Mouse (Mus musculus): ENCODE results near the gene Adipor2. TPM values are rescaled to one million over a fixed set of nuclear protein-coding genes. Genes with fewer than 3 reads are reported as not detected.

The Adipor2 gene
- polyA plus RNA-seq, 1 experiment = 52.4 TPM

- H3K27me3 ChIP-seq (ENCODE audit: control insufficient read depth, insufficient read depth, low read length) = no peaks in the 10 kb centered on the region
- 51% methylated on average over 9 of the region's 9 CpGs for WGBS
- no peak overlapping the region for H3K27ac ChIP-seq (ENCODE audit: insufficient read depth, low read length)
- no peak overlapping the region for H3K4me3 ChIP-seq (replicated peaks; ENCODE audit: insufficient read depth, low read depth, low read length)
- DNase-seq = no peak
- no peak for TF ChIP-seq CTCF (IDR thresholded peaks at IDR 0.05; ENCODE audit: borderline replicate concordance, insufficient read depth, low read depth, low read length)
- no peak for TF ChIP-seq POLR2A (IDR thresholded peaks at IDR 0.05; ENCODE audit: borderline replicate concordance, insufficient read depth, low read length)
- no peaks in the 10 kb centered on the region for H3K4me1 ChIP-seq (ENCODE audit: control insufficient read depth, insufficient read depth, low read length)
Observed at GRCm38 (mm10) chr6:119408582-119408981, 8.9 kb downstream of the Adipor2 start.

- 62% methylated on average over 6 of the region's 6 CpGs for WGBS
- Histone ChIP-seq H3K4me3 (replicated peaks; ENCODE audit: insufficient read depth, low read depth, low read length) (no peak overlapping the region), H3K27ac (ENCODE audit: insufficient read depth, low read length) (no peak overlapping the region), H3K27me3 (ENCODE audit: control insufficient read depth, insufficient read depth, low read length) (no peaks in the 10 kb centered on the region), H3K4me1 (ENCODE audit: control insufficient read depth, insufficient read depth, low read length) (no peaks in the 10 kb centered on the region)
- no peak for DNase-seq
- TF ChIP-seq POLR2A (IDR thresholded peaks at IDR 0.05; ENCODE audit: borderline replicate concordance, insufficient read depth, low read length) = no peak
- no peak for TF ChIP-seq CTCF (IDR thresholded peaks at IDR 0.05; ENCODE audit: borderline replicate concordance, insufficient read depth, low read depth, low read length)
Observed at GRCm38 (mm10) chr6:119407818-119408217, 9.7 kb downstream of the Adipor2 start.

DNA sequence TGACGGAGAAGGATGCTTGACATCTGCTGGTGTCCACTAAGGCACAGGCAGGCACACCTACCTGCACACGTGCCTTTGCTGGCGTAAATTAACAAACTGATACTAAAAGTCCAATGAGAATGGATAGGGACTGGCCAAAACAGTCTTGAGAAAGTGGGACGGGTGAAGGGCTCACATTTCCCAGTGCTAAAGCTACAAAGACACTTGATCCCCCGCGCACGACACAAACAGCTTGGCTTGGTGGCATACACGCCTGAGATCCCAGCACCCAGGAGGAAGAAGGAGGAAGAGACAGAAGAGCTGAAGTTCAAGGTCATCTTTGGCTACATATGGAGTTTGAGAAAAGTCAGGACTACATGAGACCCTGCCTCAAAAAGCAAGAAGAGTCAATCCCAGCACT, 11.0 kb downstream of the Adipor2 start:
- no peak overlapping the region for H3K27ac ChIP-seq (ENCODE audit: insufficient read depth, low read length)
- no peaks in the 10 kb centered on the region for H3K4me1 ChIP-seq (ENCODE audit: control insufficient read depth, insufficient read depth, low read length)
- no peak for DNase-seq
- no peaks in the 10 kb centered on the region for H3K27me3 ChIP-seq (ENCODE audit: control insufficient read depth, insufficient read depth, low read length)
- WGBS = 90% methylated on average over 8 of the region's 8 CpGs
- H3K4me3 ChIP-seq (replicated peaks; ENCODE audit: insufficient read depth, low read depth, low read length) = no peak overlapping the region
- TF ChIP-seq CTCF (IDR thresholded peaks at IDR 0.05; ENCODE audit: borderline replicate concordance, insufficient read depth, low read depth, low read length) = no peak
- no peak for TF ChIP-seq POLR2A (IDR thresholded peaks at IDR 0.05; ENCODE audit: borderline replicate concordance, insufficient read depth, low read length)

DNA sequence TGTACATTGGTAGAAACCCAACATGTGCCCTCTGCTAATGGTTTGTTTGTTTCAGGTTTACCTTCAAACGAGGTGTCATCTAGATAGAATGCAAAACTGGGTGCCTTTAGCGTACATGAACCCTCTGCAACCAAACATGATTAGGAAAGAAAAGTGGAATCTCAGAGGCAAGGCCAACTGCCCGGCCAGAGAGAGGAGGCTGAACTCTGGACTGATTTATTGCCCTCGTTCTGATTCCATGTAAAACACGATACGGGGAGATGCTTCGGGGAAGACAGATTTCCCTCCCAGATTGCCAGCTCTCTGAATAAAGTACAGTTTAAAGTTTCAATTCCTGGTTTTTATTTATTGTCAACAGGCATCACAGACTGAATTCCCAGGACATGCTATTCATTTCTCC, 12.2 kb downstream of the Adipor2 start:
- no peaks in the 10 kb centered on the region for H3K27me3 ChIP-seq (ENCODE audit: control insufficient read depth, insufficient read depth, low read length)
- TF ChIP-seq CTCF (IDR thresholded peaks at IDR 0.05; ENCODE audit: borderline replicate concordance, insufficient read depth, low read depth, low read length) (no peak), POLR2A (IDR thresholded peaks at IDR 0.05; ENCODE audit: borderline replicate concordance, insufficient read depth, low read length) (no peak)
- WGBS = 78% methylated on average over 7 of the region's 7 CpGs
- H3K4me1 ChIP-seq (ENCODE audit: control insufficient read depth, insufficient read depth, low read length) = no peaks in the 10 kb centered on the region
- H3K4me3 ChIP-seq (replicated peaks; ENCODE audit: insufficient read depth, low read depth, low read length) = no peak overlapping the region
- no peak for DNase-seq
- no peak overlapping the region for H3K27ac ChIP-seq (ENCODE audit: insufficient read depth, low read length)

- Histone ChIP-seq H3K27ac (ENCODE audit: insufficient read depth, low read length) (no peak overlapping the region), H3K27me3 (ENCODE audit: control insufficient read depth, insufficient read depth, low read length) (no peaks in the 10 kb centered on the region), H3K4me3 (replicated peaks; ENCODE audit: insufficient read depth, low read depth, low read length) (no peak overlapping the region), H3K4me1 (ENCODE audit: control insufficient read depth, insufficient read depth, low read length) (no peaks in the 10 kb centered on the region)
- 92% methylated on average over 4 of the region's 4 CpGs for WGBS
- TF ChIP-seq CTCF (IDR thresholded peaks at IDR 0.05; ENCODE audit: borderline replicate concordance, insufficient read depth, low read depth, low read length) (no peak), POLR2A (IDR thresholded peaks at IDR 0.05; ENCODE audit: borderline replicate concordance, insufficient read depth, low read length) (no peak)
- DNase-seq = no peak
Observed at GRCm38 (mm10) chr6:119404854-119405253, 12.7 kb downstream of the Adipor2 start.

DNA sequence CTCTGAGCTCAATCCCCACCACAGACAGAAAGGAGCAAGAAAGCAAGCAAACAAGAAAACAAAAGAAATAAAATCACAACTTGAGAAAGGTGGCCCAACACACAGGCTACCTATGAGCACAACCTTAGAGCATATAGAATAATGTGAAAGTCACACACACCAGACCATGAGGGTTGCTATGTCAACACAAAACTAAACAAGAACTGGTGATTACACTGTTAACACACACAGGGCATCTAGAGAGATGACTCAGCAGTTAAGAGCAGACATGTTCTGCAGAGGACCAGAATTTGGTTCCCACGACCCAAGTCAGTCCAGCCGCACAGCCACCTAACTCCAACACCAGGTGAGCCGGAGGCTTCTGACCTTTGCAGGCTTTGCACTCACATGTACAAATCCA, 14.5 kb downstream of the Adipor2 start:
- WGBS = 88% methylated on average over 3 of the region's 3 CpGs
- DNase-seq = no peak
- TF ChIP-seq POLR2A (IDR thresholded peaks at IDR 0.05; ENCODE audit: borderline replicate concordance, insufficient read depth, low read length) = no peak
- no peak for TF ChIP-seq CTCF (IDR thresholded peaks at IDR 0.05; ENCODE audit: borderline replicate concordance, insufficient read depth, low read depth, low read length)

GRCm38 (mm10) chr6:119401545-119402304, 15.8 kb downstream of the Adipor2 start:
- no peaks in the 10 kb centered on the region for H3K4me1 ChIP-seq (ENCODE audit: control insufficient read depth, insufficient read depth, low read length)
- WGBS = 86% methylated on average over 8 of the region's 8 CpGs
- TF ChIP-seq CTCF (IDR thresholded peaks at IDR 0.05; ENCODE audit: borderline replicate concordance, insufficient read depth, low read depth, low read length) = no peak
- TF ChIP-seq POLR2A (IDR thresholded peaks at IDR 0.05; ENCODE audit: borderline replicate concordance, insufficient read depth, low read length) = no peak
- no peak overlapping the region for H3K27ac ChIP-seq (ENCODE audit: insufficient read depth, low read length)
- no peak overlapping the region for H3K4me3 ChIP-seq (replicated peaks; ENCODE audit: insufficient read depth, low read depth, low read length)
- no peaks in the 10 kb centered on the region for H3K27me3 ChIP-seq (ENCODE audit: control insufficient read depth, insufficient read depth, low read length)
- no peak for DNase-seq

More for the DNA sequence above, 14.5 kb downstream of the Adipor2 start:
- no peaks in the 10 kb centered on the region for H3K4me1 ChIP-seq (ENCODE audit: control insufficient read depth, insufficient read depth, low read length)
- H3K4me3 ChIP-seq (replicated peaks; ENCODE audit: insufficient read depth, low read depth, low read length) = no peak overlapping the region
- no peak overlapping the region for H3K27ac ChIP-seq (ENCODE audit: insufficient read depth, low read length)
- H3K27me3 ChIP-seq (ENCODE audit: control insufficient read depth, insufficient read depth, low read length) = no peaks in the 10 kb centered on the region

- no peak for TF ChIP-seq POLR2A (IDR thresholded peaks at IDR 0.05; ENCODE audit: borderline replicate concordance, insufficient read depth, low read length)
- TF ChIP-seq CTCF (IDR thresholded peaks at IDR 0.05; ENCODE audit: borderline replicate concordance, insufficient read depth, low read depth, low read length) = no peak
- Histone ChIP-seq H3K4me3 (replicated peaks; ENCODE audit: insufficient read depth, low read depth, low read length) (no peak overlapping the region), H3K27me3 (ENCODE audit: control insufficient read depth, insufficient read depth, low read length) (no peaks in the 10 kb centered on the region), H3K27ac (ENCODE audit: insufficient read depth, low read length) (no peak overlapping the region), H3K4me1 (ENCODE audit: control insufficient read depth, insufficient read depth, low read length) (no peaks in the 10 kb centered on the region)
- no peak for DNase-seq
- WGBS = 85% methylated on average over 3 of the region's 3 CpGs
Observed at GRCm38 (mm10) chr6:119400649-119401048, 16.9 kb downstream of the Adipor2 start.
